Mouse (Mus musculus): ENCODE measurements around the gene Sik3. TPM values are rescaled to one million over a fixed set of nuclear protein-coding genes. Genes with fewer than 3 reads are reported as not detected.

Sik3 gene
- total RNA-seq, 4 experiments from 2014 or later = 134 to 147 (median 140) TPM

DNA sequence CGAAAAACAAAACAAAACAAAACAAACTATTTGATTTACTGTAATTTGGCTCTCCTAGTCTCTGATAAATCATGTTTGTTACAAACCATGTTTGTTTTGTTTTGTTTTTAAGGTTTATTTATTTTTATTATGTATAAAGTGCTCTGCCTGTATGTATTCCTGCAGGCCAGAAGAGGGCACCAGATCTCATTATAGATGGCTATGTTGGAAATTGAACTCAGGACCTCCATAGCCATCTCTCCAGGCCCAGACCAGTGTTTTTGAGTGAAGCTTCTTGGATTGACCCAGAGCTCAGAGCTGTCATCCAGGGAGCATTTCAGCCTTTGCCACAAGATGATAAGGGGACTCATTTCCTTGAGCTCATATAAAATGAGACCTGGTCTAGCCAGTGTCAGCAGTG is 173.8 kb downstream of the Sik3 start:
- DNase-seq (ENCODE audit: low spot score in 2 of 2) = no peak

DNA sequence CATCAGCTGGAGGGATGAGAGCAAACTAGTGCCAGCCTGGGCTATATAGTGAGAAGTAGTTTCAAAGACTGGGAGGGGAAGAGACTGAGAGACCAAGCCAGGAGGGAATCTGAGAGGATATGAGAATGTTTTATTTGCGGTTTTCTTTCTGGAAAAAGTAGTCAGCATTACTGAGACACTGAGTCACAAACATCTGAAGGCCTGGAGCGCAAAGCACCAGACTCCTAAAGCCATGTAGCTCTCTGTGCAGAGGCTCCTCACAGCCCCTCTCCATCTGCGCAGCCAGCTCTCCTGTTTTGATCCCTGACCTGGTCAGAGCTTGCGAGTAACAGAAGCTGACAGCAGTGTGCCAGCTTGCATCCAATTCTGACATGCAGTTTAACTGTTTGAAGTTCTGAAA is 175.8 kb downstream of the Sik3 start:
- DNase-seq (ENCODE audit: low spot score in 2 of 2) = no peak

DNA sequence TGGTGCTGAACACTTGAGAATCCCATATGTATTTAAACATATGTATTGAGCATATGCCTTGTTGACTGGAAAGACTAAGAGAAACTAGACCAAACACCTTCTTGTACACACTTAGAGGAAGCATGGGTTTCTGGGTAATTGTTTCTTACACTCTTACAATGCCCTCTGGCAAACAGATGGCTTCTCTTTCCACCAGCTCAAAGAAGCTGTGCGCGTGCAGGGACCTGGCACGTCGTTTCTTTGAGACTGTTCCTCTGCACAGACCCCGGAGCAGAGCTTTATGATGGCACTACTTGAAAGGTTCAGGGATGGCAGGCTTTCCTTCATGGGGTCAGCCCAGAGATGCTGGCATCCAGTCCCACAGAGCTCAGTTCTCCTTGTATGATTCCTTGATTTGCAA is 176.3 kb downstream of the Sik3 start:
- no peak for DNase-seq (ENCODE audit: low spot score in 2 of 2)

DNA sequence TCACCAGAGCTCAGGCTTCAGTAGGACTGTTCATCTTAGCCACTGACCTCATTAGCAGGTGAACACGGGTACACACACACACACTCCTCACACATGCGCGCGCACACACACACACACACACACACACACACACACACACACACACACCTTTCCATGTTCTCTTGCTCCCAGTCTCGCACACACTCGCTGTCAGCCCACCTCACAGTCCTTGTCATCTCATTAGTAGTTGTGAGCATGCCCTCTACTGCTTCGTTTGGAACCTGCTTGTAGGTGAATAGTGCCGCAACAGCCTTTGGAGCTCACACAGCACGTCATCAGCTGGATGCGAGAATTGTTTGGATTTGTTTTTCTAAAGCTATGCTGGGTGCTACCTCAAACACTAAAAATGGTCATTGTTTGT is 176.8 kb downstream of the Sik3 start:
- DNase-seq (ENCODE audit: low spot score in 2 of 2) = no peak

DNA sequence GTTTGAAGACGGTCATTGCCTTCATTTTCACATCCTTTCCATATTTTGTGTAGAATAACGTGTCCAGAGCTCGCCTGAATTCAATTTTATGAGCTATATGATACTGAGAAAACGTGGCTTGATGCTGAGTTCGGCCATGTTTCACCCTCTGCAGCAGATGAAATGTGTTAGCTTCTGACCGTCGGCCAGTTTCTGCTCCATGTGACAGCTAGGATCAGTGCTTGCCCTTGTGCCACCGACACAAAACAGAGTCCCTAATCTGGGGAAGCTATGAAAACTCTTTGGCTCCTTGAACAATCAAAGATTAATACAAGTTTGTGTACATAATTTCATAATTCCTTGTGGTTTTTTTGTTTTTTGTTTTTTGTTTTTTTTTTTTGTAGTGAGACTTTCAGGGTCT is 178.6 kb downstream of the Sik3 start:
- DNase-seq (ENCODE audit: low spot score in 2 of 2) = no peak

DNA sequence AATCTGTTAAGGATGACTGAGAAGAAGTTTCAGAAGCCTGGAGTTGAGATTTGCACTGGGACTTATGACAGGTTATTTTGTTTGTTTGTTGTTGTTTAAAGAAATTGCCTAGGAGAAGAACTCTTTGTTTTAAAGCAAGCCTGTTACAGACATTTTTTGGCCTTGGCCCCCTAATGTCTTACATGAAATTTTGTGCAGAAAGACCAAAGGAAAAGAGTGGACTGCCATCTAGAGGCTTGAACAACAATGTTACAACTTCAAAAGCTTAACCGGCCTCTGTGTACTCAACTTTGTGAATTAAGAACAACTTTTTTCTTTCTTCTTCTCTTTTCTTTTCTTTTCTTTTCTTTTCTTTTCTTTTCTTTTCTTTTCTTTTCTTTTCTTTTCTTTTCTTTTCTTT is 179.0 kb downstream of the Sik3 start:
- no peak for DNase-seq (ENCODE audit: low spot score in 2 of 2)

DNA sequence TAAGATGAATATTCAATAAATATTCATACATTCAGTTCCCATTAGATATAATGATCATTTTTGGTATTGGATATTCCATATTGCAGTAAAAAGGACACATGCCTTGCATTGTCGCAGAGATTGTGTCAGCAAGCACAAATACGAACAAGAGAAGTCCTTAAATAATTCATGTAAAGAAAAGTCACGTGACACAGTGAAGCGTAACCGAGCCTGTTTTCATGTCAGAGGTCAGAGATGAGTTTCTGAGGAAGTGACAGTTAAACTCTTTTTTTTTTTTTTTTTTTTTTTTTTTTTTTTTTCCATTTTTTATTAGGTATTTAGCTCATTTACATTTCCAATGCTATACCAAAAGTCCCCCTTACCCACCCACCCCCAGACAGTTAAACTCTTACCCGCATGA is 180.0 kb downstream of the Sik3 start:
- DNase-seq (ENCODE audit: low spot score in 2 of 2) = no peak

DNA sequence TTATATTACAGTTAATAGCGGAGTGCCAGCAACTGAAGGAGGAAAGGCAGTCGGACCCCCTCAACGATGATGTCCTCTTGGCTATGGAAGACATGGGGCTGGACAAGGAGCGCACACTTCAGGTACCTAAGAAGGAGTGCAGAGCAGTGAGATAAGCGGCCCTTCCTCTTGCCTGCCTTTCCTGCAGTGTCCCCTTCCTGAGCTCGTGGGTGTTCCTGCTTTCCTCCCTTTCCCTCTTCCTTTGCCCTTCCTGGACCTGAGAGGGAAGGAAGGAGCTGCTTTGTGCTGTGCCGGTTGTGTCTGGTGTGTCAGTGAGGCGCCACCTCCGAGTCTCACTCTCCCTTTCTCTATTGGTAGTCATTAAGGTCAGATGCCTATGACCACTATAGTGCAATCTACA is 182.2 kb downstream of the Sik3 start:
- no peak for DNase-seq (ENCODE audit: low spot score in 2 of 2)

DNA sequence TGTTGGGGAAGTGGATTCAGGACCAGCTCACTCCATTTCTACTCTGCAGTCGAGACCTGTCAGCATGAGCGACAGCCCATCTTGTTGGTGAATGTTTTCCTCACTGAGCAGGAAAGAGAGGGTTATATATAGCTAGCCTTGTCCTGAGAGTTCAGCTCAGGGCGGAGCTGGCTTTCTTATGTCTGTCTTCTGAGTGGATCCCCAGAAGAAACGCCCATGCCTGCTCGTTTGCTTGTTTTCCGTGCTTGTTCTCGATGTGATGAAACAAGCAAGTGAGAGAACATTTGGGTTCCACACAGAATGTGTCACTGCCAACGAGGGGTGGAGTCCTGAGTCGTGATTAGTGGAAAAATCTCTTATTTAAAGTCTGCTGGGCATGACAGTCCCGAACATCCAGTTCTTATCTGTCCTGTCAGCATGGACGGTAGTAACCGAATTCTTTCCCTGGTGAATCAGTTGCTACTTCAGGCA is 184.1 kb downstream of the Sik3 start:
- no peak for DNase-seq (ENCODE audit: low spot score in 2 of 2)

DNA sequence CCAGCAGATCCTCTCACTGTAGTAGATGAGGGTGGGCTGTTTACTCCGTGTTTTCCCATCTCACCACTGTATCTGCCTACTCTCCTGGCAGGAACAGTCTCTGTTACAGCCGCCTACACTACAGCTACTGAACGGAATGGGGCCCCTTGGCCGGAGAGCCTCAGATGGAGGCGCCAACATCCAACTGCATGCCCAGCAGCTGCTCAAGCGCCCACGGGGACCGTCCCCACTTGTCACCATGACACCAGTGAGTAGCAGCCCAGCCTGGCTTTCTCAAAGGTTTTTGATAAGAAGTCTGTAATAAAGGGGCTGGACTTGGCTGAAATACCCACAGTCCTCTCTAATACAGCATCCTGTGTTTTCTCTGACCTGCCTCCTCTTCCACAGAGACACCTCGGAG is 185.8 kb downstream of the Sik3 start:
- DNase-seq (ENCODE audit: low spot score in 2 of 2) = peak; percentile 36 to 59

DNA sequence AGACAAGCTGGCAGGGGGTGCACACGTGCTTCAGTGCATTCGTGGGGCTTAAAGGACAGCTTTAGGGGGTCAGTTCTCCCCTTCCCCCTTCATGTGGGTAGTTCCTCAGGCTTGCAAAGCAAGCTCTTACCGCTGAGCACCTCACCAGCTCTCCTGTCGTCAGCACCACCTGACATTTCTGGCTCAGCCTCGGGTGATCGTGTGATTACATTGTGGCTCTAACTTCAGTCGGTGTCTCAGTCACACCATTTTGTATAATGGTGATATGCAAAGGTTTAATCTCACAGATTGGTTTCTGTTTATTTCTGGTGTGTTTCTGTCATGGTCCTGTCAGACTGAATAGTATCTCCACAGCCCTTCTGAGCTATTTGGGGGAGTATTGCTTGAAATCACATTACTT is 186.3 kb downstream of the Sik3 start:
- no peak for DNase-seq (ENCODE audit: low spot score in 2 of 2)

DNA sequence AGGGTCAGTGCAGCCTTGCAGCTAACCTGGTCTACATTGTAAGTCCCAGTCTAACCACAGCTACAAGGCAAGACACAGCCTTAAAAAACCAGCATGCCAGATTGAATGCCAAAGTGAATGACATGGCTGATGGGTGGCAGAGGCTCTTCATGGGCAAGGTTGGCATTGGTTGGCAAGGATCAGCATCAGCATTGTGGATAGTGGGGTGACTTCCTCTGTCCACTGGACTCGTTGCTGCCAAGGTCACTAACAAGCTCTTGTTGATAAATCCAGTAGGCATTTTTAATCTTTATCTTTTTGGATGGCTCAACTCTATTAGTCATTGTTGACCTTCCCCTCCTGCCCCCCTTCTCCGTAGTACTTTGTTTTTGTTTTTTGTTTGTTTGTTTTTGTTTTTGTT is 187.0 kb downstream of the Sik3 start:
- no peak for DNase-seq (ENCODE audit: low spot score in 2 of 2)

DNA sequence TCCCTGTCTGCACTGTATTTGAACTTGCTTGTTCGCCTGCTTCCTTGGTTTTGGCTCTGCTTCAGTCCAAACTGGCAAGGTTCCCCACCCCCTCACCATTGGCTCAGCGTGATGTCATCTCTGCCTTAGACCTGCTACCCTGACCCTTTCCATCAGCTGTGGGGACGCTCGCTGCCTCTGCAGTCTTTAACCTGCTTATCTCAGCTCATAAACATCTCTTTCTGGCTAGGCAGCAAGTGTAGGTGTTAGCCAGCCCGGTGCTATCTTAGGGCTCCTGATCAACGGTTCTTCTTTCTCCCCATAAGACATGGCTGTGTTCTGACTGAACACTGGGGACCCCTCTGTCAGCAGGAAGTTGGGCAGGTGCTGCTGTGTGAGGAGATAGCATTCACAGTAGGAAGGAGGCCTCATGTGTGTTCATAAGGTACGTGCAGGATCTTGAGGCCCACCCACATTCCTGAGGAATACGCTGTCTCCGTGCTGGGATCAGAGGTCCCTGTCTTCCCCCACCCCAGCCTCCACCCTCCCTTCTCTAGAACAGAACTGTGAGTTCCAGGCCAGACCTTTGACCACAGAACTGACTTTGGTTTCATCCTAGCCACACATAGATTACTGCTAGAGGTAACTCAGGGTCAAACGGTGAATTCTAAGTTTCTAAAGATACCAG is 194.3 kb downstream of the Sik3 start:
- DNase-seq (ENCODE audit: low spot score in 2 of 2) = no peak

DNA sequence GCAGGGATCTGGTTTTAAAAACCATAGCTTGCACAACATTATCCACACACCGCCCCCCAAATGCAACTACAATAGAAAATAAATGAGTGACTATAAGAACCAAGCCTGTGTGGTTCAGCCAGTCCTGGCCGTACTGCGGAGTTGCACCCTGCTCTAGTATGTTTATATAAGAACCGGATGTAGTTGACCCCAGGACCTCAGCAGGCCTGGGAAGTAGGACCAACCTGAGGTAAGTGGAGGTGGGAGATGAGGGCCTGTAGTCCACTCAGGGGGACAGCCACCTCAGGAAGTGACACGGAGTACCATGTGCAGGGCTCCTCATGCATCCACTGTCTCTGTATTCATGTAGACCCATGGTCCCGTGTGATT is 194.9 kb downstream of the Sik3 start:
- no peak for DNase-seq (ENCODE audit: low spot score in 2 of 2)

DNA sequence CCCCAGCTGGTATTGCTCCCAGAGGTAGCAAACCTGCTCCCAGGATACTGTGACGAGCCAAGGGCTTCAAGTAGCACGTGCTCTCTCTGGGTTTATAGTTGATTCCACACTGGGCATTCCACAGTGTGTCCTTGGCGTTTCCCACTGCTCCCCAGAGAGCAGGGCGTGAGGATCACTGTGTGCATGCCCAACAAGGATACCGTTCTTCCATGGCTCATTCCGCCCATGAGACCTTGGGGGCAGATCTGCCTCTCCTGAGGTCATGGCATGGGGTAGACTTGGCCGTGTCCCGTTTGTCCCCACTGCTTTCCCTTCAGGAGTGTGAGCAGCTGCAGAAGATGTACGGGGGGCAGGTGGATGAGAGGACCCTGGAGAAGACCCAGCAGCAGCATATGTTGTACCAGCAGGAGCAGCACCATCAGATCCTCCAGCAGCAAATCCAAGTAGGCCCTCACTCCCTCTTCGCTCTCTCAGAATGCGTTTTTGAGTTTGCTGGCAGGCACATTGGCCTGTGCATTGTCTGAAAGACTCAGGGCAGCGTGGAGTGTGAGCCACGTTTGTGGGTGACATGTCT is 195.9 kb downstream of the Sik3 start:
- no peak for DNase-seq (ENCODE audit: low spot score in 2 of 2)

DNA sequence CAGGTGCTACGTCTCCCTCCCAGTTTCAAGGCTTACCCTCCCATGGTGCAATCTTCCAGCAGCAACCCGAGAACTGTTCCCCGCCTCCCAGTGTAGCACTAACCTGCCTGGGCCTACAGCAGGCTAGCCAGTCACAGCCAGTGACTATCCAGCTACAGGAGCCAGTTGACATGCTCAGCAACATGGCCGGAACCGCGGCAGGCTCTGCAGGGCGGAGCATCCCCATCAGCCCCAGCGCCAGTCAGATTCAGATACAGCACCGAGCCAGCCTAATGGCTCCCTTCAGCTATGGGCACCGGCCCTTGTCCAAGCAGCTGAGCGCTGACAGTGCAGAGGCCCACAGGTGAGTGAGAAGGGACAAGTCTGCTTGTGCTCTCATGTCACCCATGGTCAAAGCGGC is 197.9 kb downstream of the Sik3 start:
- DNase-seq (ENCODE audit: low spot score in 2 of 2) = no peak

DNA sequence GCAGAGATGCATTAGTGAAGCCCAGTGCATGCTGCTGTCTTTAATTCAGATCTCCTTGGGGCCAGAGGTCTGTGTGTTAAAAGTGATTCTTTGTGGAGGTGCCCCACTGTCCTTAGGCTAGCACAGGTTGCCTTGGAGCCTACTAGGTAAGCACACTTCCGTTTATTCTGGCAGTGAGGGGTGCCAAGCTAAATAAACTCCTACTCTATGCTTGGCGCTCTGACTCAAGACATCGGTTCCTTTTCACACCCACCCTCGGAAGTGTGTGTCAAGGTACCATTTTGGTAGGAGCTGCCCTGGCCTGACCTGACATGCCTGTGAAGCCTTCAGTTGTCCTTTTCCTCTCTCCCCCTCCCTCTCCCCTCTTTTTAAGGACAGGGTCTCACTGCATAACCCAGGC is 201.7 kb downstream of the Sik3 start:
- DNase-seq (ENCODE audit: low spot score in 2 of 2) = no peak

DNA sequence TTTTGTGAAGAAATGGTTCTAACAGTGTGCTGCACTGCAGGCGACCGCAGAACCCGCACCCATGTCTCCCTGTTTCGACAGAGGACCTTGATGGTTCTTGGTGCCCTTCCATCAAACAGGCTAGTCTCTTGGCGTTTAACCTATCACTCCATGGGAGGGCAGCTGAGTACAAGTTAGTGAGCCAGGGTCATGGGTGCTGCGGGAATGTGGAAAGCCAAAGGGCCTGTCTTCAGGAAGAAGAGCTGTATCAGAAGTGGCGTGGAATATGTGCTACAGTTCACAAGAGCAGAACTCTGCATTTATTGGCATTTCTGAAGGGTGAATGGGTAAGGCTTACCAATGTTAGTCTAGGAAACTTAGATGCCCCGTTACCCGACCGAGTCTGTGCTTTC is 202.3 kb downstream of the Sik3 start:
- DNase-seq (ENCODE audit: low spot score in 2 of 2) = no peak

DNA sequence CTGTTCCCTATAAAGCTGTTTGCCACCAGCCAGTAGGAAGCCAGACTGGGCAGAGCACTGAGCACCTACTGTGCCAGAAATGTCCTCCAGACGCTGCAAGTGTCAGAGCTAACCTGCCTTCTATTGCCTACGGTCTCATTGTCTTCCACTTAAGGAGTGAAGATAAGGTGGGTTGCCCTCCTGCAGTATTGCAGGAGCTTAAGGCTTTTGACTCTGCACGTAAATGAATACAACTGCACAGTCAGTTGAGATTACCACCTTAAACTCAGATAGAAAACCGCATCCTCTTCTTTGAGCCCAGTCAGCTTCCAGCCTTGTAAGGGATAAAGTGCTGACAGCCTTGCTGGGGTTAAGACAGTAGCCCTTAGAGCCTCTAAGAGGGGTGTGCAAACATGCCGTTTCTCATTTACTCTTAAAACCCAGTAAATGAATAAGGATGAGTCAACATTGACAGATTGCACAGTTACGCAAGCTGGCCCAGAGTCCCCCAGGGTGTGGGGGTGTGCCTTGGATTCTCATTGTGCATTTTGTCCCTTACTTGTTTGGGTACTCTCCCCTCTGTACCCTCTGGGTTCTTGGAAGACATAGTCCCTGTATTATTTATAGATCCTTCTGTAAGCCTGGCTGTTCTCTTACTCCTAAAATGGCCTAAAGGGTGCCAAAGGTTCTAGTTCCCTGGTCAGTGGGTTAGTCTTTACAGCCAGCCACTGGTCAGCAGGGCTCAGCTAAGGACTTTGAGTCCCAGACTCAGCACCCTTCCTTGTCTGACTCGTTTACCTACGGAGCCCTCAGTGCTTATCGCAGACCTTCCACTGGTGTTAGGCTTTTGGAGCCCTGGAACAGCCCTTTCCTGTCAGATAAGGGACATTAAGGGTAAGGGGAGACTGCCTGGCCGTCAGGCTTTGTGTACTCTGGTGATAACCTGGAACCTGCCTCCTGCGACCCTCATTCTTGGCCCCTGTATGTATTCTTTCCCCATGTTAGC is 203.0 kb downstream of the Sik3 start:
- peak in 1 of 2 experiments; percentile 47 for DNase-seq (ENCODE audit: low spot score in 2 of 2)

DNA sequence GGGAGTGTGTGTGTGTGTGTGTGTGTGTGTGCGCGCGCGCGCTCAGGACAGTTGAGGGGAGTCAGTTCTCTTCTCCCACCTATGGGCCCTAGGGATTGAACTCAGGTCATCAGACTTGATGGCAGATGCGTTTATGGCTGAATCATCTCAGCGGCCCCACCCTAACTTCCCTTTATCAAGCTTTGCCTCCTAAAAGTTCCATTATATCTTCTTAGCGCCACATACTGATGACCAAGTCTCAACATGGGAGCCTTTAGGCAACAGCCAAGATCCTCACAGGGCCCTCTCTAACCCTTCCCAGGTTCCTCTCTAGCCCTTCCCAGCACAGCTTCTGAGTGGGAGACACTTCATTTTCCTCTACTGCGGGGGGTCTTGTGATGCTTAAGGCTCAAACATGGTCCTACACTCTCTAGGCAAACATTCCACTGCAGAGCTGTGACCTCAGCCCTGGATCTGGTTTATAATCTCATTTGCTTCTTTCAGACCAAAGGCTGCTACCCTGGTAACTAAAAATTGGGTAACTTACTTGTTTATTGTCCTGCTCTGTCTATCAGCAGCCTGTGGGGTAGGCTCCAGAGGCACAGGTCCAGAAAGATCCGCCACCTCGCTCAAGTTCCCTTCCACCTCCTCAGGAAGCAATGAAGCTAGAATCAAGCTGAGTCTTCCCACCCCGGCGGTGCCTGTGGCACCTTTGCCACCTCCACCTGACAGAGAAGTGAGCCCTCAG is 204.3 kb downstream of the Sik3 start:
- no peak for DNase-seq (ENCODE audit: low spot score in 2 of 2)

DNA sequence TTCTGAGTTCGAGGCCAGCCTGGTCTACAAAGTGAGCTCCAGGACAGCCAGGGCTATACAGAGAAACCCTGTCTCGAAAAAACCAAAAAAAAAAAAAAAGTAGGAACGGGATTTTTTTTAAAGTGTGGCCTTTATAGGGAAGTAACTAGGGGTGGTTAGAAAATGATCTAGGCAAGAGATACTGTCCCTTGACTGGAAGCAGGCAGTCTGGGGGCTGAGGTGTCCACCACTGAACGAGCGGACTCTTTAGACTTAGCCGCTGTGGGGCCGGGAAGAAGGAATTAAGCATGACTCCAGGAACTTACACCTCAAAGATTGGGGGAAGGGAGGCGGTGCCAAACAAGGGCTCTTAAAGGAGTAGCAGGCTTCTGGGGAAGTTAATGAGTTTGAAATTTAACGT is 205.6 kb downstream of the Sik3 start:
- DNase-seq (ENCODE audit: low spot score in 2 of 2) = no peak

DNA sequence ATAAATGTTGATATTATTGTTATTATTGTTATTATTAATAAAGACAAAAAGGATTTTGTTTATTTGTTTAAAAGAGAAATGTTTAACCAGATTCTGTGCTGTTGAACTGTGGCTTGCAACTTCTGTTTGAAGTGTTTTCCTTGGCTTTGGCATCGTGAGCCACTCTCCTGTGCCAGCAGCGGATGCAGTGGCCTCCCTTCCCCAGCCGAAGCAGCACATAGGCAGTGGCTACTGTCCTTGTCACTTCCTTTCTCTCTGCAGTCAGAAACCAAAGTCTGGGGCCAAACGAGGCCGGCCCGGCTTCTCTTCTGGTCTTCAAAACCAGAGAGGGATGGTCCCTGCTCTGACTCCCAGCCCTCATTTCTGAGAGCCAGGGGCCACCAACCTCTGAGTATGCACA is 210.5 kb downstream of the Sik3 start:
- no peak for DNase-seq (ENCODE audit: low spot score in 2 of 2)
